Mouse (Mus musculus) ES-E14 (cell line): ENCODE results near the gene Zdhhc17. TPM values are rescaled to one million over a fixed set of nuclear protein-coding genes. Genes with fewer than 3 reads are reported as not detected.

ENCODE experiments used
- DNase-seq: peaks from one replicate; pipeline ENCODE4 v3.0.0-alpha.2; 2013; ENCODE audit warnings: low read depth, low spot score
- H3K27ac ChIP-seq: 2 replicates; pipeline ENCODE4 v1.5.1; 2012; ENCODE audit warnings: low read depth, mild to moderate bottlenecking, low read length, moderate library complexity, mixed read lengths; ENCODE audit not compliant: poor library complexity, insufficient read depth, severe bottlenecking
- H3K36me3 ChIP-seq: 2 replicates; pipeline ENCODE4 v1.6.1; 2012; ENCODE audit warnings: mild to moderate bottlenecking, low read length, moderate library complexity, mixed read lengths; ENCODE audit not compliant: control insufficient read depth, poor library complexity, insufficient read depth, severe bottlenecking
- H3K4me1 ChIP-seq, 2 experiments: fragments of 150-350 bp in 1 of 2; sonication (generic) in 1 of 2; 2 replicates each; pipeline ENCODE4 v1.6.1; 2012; ENCODE audit warnings: low read length in 2 of 2, mild to moderate bottlenecking in 1 of 2, mixed read lengths in 1 of 2; ENCODE audit not compliant: control insufficient read depth in 2 of 2, insufficient read depth in 2 of 2, poor library complexity in 1 of 2
- H3K4me3 ChIP-seq, 2 experiments: fragments of 150-350 bp in 1 of 2; sonication (generic) in 1 of 2; 2 replicates each; pipeline ENCODE4 v1.5.1; 2012; ENCODE audit warnings: low read length in 2 of 2, low read depth in 1 of 2, mild to moderate bottlenecking in 1 of 2, mixed read lengths in 1 of 2; ENCODE audit not compliant: insufficient read depth in 1 of 2, poor library complexity in 1 of 2, severe bottlenecking in 1 of 2
- H3K9ac ChIP-seq: 2 replicates; pipeline ENCODE4 v1.6.1; 2012; ENCODE audit warnings: low read depth, mild to moderate bottlenecking, low read length, mixed read lengths; ENCODE audit not compliant: poor library complexity, insufficient read depth, severe bottlenecking
- H3K9me3 ChIP-seq: fragments of 150-350 bp; sonication (generic); 2 replicates; pipeline ENCODE4 v1.6.1; 2012; ENCODE audit warnings: low read depth, mild to moderate bottlenecking, low read length; ENCODE audit not compliant: control insufficient read depth, insufficient read depth
- CHD2 ChIP-seq: IDR thresholded peaks from 2 replicates; pipeline ENCODE4 v1.6.1; 2014; ENCODE audit warnings: mild to moderate bottlenecking, low read depth, low read length, inconsistent platforms
- HCFC1 ChIP-seq: IDR thresholded peaks from 2 replicates; pipeline ENCODE4 v1.6.1; 2012; ENCODE audit warnings: low read length, inconsistent platforms, borderline replicate concordance; ENCODE audit not compliant: insufficient read depth
- MAFK ChIP-seq: IDR thresholded peaks from 2 replicates; pipeline ENCODE4 v1.6.1; 2014; ENCODE audit warnings: mild to moderate bottlenecking, low read depth, low read length, inconsistent platforms; ENCODE audit not compliant: insufficient read depth
- ZC3H11A ChIP-seq: IDR thresholded peaks from 2 replicates; pipeline ENCODE4 v1.6.1; 2012; ENCODE audit warnings: low read depth, mild to moderate bottlenecking, inconsistent platforms, low read length, borderline replicate concordance
- ZNF384 ChIP-seq: IDR thresholded peaks from 2 replicates; pipeline ENCODE4 v1.6.1; 2012; ENCODE audit warnings: low read depth, low read length, inconsistent platforms
- in situ Hi-C, 2 experiments: fragments of 600-800 bp; cut with MboI; formaldehyde crosslinking; loops; one replicate each; pipeline ENCODE4 v1.15.1; 2025; ENCODE audit warnings: low sequenced_read_pairs in 2 of 2, inconsistent platforms in 1 of 2; ENCODE audit not compliant: unreplicated experiment in 2 of 2
- total RNA-seq: library from RNA; depleted of rRNA; stranded (reverse); fragments of 300-350 nt; gene quantifications from 2 replicates; pipeline ENCODE4 v1.2.3, GENCODE M21; 2012

Zdhhc17 gene
- total RNA-seq, 1 experiment = 26.2 TPM

GRCm38 (mm10) chr10:111031511-111032365 lies 21.8 kb upstream of the Zdhhc17 start:
- in situ Hi-C loops = no loop called here
- TF ChIP-seq MAFK = no peak
- TF ChIP-seq HCFC1 = no peak
- TF ChIP-seq CHD2 = no peak
- no peak for TF ChIP-seq ZNF384
- TF ChIP-seq ZC3H11A = no peak
- Histone ChIP-seq H3K9ac (no peak overlapping the region), H3K27ac (no peak overlapping the region), H3K36me3 (no peaks in the 10 kb centered on the region), H3K4me3 (no peak overlapping the region), H3K4me1 (no peaks in the 10 kb centered on the region), H3K9me3 (no peaks in the 10 kb centered on the region)
- DNase-seq = no peak

GRCm38 (mm10) chr10:111030845-111031244 lies 20.9 kb upstream of the Zdhhc17 start:
- no peaks in the 10 kb centered on the region for H3K9me3 ChIP-seq
- H3K36me3 ChIP-seq = no peaks in the 10 kb centered on the region
- H3K9ac ChIP-seq = no peak overlapping the region
- TF ChIP-seq ZNF384 (no peak), HCFC1 (no peak), CHD2 (no peak), MAFK (no peak), ZC3H11A (no peak)
- DNase-seq = no peak
- in situ Hi-C loops = no loop called here
- H3K4me1 ChIP-seq = no peaks in the 10 kb centered on the region
- no peak overlapping the region for H3K27ac ChIP-seq
- no peak overlapping the region for H3K4me3 ChIP-seq

GRCm38 (mm10) chr10:111026106-111026505 lies 16.2 kb upstream of the Zdhhc17 start:
- H3K36me3 ChIP-seq = no peaks in the 10 kb centered on the region
- no peaks in the 10 kb centered on the region for H3K4me1 ChIP-seq
- H3K9ac ChIP-seq = no peak overlapping the region
- in situ Hi-C loops = no loop called here
- no peak for TF ChIP-seq CHD2
- TF ChIP-seq ZC3H11A = no peak
- no peak for TF ChIP-seq MAFK
- TF ChIP-seq HCFC1 = no peak
- TF ChIP-seq ZNF384 = no peak
- H3K27ac ChIP-seq = no peak overlapping the region
- no peak for DNase-seq
- no peak overlapping the region for H3K4me3 ChIP-seq
- no peaks in the 10 kb centered on the region for H3K9me3 ChIP-seq

GRCm38 (mm10) chr10:111024746-111025145 lies 14.8 kb upstream of the Zdhhc17 start:
- Histone ChIP-seq H3K9me3 (no peaks in the 10 kb centered on the region), H3K4me1 (no peaks in the 10 kb centered on the region), H3K36me3 (no peaks in the 10 kb centered on the region), H3K4me3 (no peak overlapping the region), H3K9ac (no peak overlapping the region), H3K27ac (no peak overlapping the region)
- no peak for DNase-seq
- in situ Hi-C loops = no loop called here
- TF ChIP-seq ZNF384 = no peak
- TF ChIP-seq HCFC1 = no peak
- TF ChIP-seq MAFK = no peak
- TF ChIP-seq CHD2 = no peak
- no peak for TF ChIP-seq ZC3H11A

GRCm38 (mm10) chr10:111014476-111014875 lies 4.5 kb upstream of the Zdhhc17 start:
- DNase-seq = no peak
- Histone ChIP-seq H3K4me3 (no peak overlapping the region), H3K27ac (no peak overlapping the region), H3K36me3 (no peaks in the 10 kb centered on the region), H3K4me1 (peaks cover 0 to 5% of the 10 kb centered on the region in 2 experiments; a peak in 2 of 4 replicates), H3K9me3 (no peaks in the 10 kb centered on the region), H3K9ac (no peak overlapping the region)
- TF ChIP-seq HCFC1 (no peak), ZC3H11A (no peak), CHD2 (no peak), ZNF384 (no peak), MAFK (no peak)
- in situ Hi-C loops = no loop called here
